Mouse (Mus musculus) lung, postnatal 0 days (tissue): Measurements from ENCODE around the gene Npas3. TPM values are rescaled to one million over a fixed set of nuclear protein-coding genes. Genes with fewer than 3 reads are reported as not detected.

ENCODE experiments used
- ATAC-seq: fragments of 200-750 bp; cut with Nextera tagmentation; 2 replicates; pipeline ENCODE4 v1.8.0; 2017; ENCODE audit warnings: moderate library complexity
- DNase-seq: peaks from one replicate; pipeline ENCODE4 v3.0.0-alpha.2; 2016; ENCODE audit warnings: low spot score
- H3K27ac ChIP-seq: fragments of 300-500 bp; sonication (generic); 2 replicates; pipeline ENCODE4 v1.5.1; 2014; ENCODE audit warnings: antibody characterized with exemption, mild to moderate bottlenecking, low read length, mixed read lengths
- H3K27me3 ChIP-seq: fragments of 300-500 bp; sonication (generic); replicated peaks from 2 replicates; pipeline ENCODE4 v1.6.1; 2014; ENCODE audit warnings: low read length, mixed read lengths; ENCODE audit not compliant: insufficient read depth
- H3K36me3 ChIP-seq: fragments of 300-500 bp; sonication (generic); 2 replicates; pipeline ENCODE4 v1.6.1; 2014; ENCODE audit warnings: low read length, mixed read lengths; ENCODE audit not compliant: insufficient read depth
- H3K4me1 ChIP-seq: fragments of 300-500 bp; sonication (generic); 2 replicates; pipeline ENCODE4 v1.6.1; 2014; ENCODE audit warnings: antibody characterized with exemption, low read depth, low read length, mixed read lengths; ENCODE audit not compliant: insufficient read depth
- H3K4me2 ChIP-seq: fragments of 300-500 bp; sonication (generic); replicated peaks from 2 replicates; pipeline ENCODE4 v1.6.1; 2014; ENCODE audit warnings: low read depth, mild to moderate bottlenecking, low read length, moderate library complexity, mixed read lengths
- H3K4me3 ChIP-seq: fragments of 300-500 bp; sonication (generic); 2 replicates; pipeline ENCODE4 v1.5.1; 2014; ENCODE audit warnings: low read depth, low read length
- H3K9ac ChIP-seq: fragments of 300-500 bp; sonication (generic); replicated peaks from 2 replicates; pipeline ENCODE4 v1.6.1; 2014; ENCODE audit warnings: low read depth, mild to moderate bottlenecking
- H3K9me3 ChIP-seq: fragments of 300-500 bp; sonication (generic); 2 replicates; pipeline ENCODE4 v1.6.1; 2016; ENCODE audit warnings: low read length, mixed read lengths
- CTCF ChIP-seq: IDR thresholded peaks from 2 replicates; pipeline ENCODE4 v1.5.1; 2016; ENCODE audit warnings: antibody characterized with exemption, mild to moderate bottlenecking
- EP300 ChIP-seq: IDR thresholded peaks from 2 replicates; pipeline ENCODE4 v1.6.1; 2016; ENCODE audit warnings: antibody characterized with exemption, mild to moderate bottlenecking, control low read depth
- WGBS: fragments of 180-500 bp; shearing (Covaris S2); extraction: QIAGEN DNeasy Blood & Tissue Kit; methylation state at CpG from one replicate; pipeline ENCODE4 v1.1.7; 2014; 5-methylcytosine and 5-hydroxymethylcytosine counted together
- polyA plus RNA-seq: library from polyadenylated mRNA; unstranded; fragments of >200 nt; fragmentation: Nextera tagmentation; extraction: Ambion mirVana; gene quantifications from 2 replicates; pipeline ENCODE4 v1.2.1, GENCODE M21; 2015

Gene Npas3
- polyA plus RNA-seq, 1 experiment from 2014 or later = 0.17 TPM

- no peaks in the 10 kb centered on the region for H3K36me3 ChIP-seq
- no peaks in the 10 kb centered on the region for H3K9me3 ChIP-seq
- H3K9ac ChIP-seq = no peak overlapping the region
- ATAC-seq (no peak), DNase-seq (no peak)
- WGBS = 81% methylated on average over 2 of the region's 2 CpGs
- no peak overlapping the region for H3K4me2 ChIP-seq
- no peak overlapping the region for H3K4me3 ChIP-seq
- H3K4me1 ChIP-seq = no peaks in the 10 kb centered on the region
- no peak for TF ChIP-seq CTCF
- TF ChIP-seq EP300 = no peak
- no peak overlapping the region for H3K27ac ChIP-seq
- H3K27me3 ChIP-seq = no peaks in the 10 kb centered on the region
Observed at GRCm38 (mm10) chr12:53910192-53910591, 661.7 kb downstream of the Npas3 start.

- WGBS = 90% methylated on average over 7 of the region's 7 CpGs
- no peak for TF ChIP-seq CTCF
- no peak for TF ChIP-seq EP300
- ATAC-seq = no peak
Observed at GRCm38 (mm10) chr12:53922153-53922552, 673.7 kb downstream of the Npas3 start.

GRCm38 (mm10) chr12:53948826-53949225 lies 700.3 kb downstream of the Npas3 start:
- Histone ChIP-seq H3K4me1 (no peaks in the 10 kb centered on the region), H3K27ac (no peak overlapping the region), H3K27me3 (no peaks in the 10 kb centered on the region), H3K9me3 (no peaks in the 10 kb centered on the region), H3K36me3 (no peaks in the 10 kb centered on the region), H3K4me3 (no peak overlapping the region), H3K4me2 (no peak overlapping the region), H3K9ac (no peak overlapping the region)
- TF ChIP-seq CTCF (no peak), EP300 (no peak)
- WGBS = 77% methylated on average over 2 of the region's 2 CpGs
- ATAC-seq (no peak), DNase-seq (no peak)

More at GRCm38 (mm10) chr12:53922153-53922552, 673.7 kb downstream of the Npas3 start:
- Histone ChIP-seq H3K27ac (no peak overlapping the region), H3K36me3 (no peaks in the 10 kb centered on the region), H3K4me1 (no peaks in the 10 kb centered on the region), H3K27me3 (no peaks in the 10 kb centered on the region), H3K4me3 (no peak overlapping the region), H3K9me3 (no peaks in the 10 kb centered on the region), H3K9ac (no peak overlapping the region), H3K4me2 (no peak overlapping the region)
- no peak for DNase-seq

GRCm38 (mm10) chr12:53962004-53962403 lies 713.5 kb downstream of the Npas3 start:
- no peak for ATAC-seq
- no peak for DNase-seq
- H3K27ac ChIP-seq = no peak overlapping the region
- H3K9me3 ChIP-seq = no peaks in the 10 kb centered on the region
- no peak for TF ChIP-seq EP300
- no peak for TF ChIP-seq CTCF
- 49% methylated on average over 7 of the region's 7 CpGs for WGBS
- H3K4me3 ChIP-seq = no peak overlapping the region
- H3K27me3 ChIP-seq = no peaks in the 10 kb centered on the region
- no peaks in the 10 kb centered on the region for H3K36me3 ChIP-seq
- no peaks in the 10 kb centered on the region for H3K4me1 ChIP-seq
- H3K4me2 ChIP-seq = no peak overlapping the region
- no peak overlapping the region for H3K9ac ChIP-seq

- Histone ChIP-seq H3K36me3 (no peaks in the 10 kb centered on the region), H3K27me3 (no peaks in the 10 kb centered on the region), H3K4me2 (no peak overlapping the region), H3K9me3 (no peaks in the 10 kb centered on the region), H3K9ac (no peak overlapping the region), H3K27ac (no peak overlapping the region), H3K4me3 (no peak overlapping the region), H3K4me1 (no peaks in the 10 kb centered on the region)
- ATAC-seq (no peak), DNase-seq (peak; percentile 39)
- TF ChIP-seq CTCF = no peak
- TF ChIP-seq EP300 = peak; percentile 91
- 65% methylated on average over 5 of the region's 5 CpGs for WGBS
Observed at GRCm38 (mm10) chr12:53963534-53963933, 715.1 kb downstream of the Npas3 start.

GRCm38 (mm10) chr12:53969378-53970174 lies 721.1 kb downstream of the Npas3 start:
- TF ChIP-seq CTCF (no peak), EP300 (no peak)
- H3K27ac ChIP-seq = no peak overlapping the region
- no peak overlapping the region for H3K4me2 ChIP-seq
- H3K36me3 ChIP-seq = no peaks in the 10 kb centered on the region
- no peak overlapping the region for H3K4me3 ChIP-seq
- no peak for ATAC-seq
- H3K9ac ChIP-seq = no peak overlapping the region
- 65% methylated on average over 10 of the region's 10 CpGs for WGBS
- no peak for DNase-seq
- H3K27me3 ChIP-seq = no peaks in the 10 kb centered on the region
- H3K4me1 ChIP-seq = no peaks in the 10 kb centered on the region
- no peaks in the 10 kb centered on the region for H3K9me3 ChIP-seq
